Mouse (Mus musculus) gastrocnemius, postnatal 14 days (tissue): ENCODE measurements around the gene Ccdc138. TPM values are rescaled to one million over a fixed set of nuclear protein-coding genes. Genes with fewer than 3 reads are reported as not detected.
"Not testable (repeated sequence)": the region's sequence is repeated elsewhere in the genome, so short reads cannot be mapped to it uniquely, and the experiment has no call there.

Experiments used
- DNase-seq: peaks from one replicate; pipeline ENCODE4 v3.0.0; 2021; ENCODE audit warnings: mixed read lengths
- intact Hi-C: fragments of 180-260 bp; cut with DNase I; formaldehyde crosslinking; loops from one replicate; pipeline ENCODE4 v1.15.1; 2025; ENCODE audit warnings: low total_unique reads
- long read RNA-seq, 2 experiments: library from polyadenylated mRNA; stranded (forward); transcript quantifications; one replicate each; pipeline ENCODE4 v2.0.0; 2021
- total RNA-seq, 2 experiments: library from RNA; stranded (reverse); gene quantifications; 2 replicates each; pipeline ENCODE4 v1.2.3; 2021

Gene Ccdc138
- under 1 TPM; 0.35 to 0.74 TPM for total RNA-seq
- long read RNA-seq, experiment 1, partial matches to known transcripts, result 0 of 1 reads
- long read RNA-seq, experiment 1, other reads (novel, unspliced or antisense), result 1 of 1 reads
- long read RNA-seq, experiment 2, partial matches to known transcripts, result 0 of 1 reads
- long read RNA-seq, experiment 2, other reads (novel, unspliced or antisense), result 1 of 1 reads

DNA sequence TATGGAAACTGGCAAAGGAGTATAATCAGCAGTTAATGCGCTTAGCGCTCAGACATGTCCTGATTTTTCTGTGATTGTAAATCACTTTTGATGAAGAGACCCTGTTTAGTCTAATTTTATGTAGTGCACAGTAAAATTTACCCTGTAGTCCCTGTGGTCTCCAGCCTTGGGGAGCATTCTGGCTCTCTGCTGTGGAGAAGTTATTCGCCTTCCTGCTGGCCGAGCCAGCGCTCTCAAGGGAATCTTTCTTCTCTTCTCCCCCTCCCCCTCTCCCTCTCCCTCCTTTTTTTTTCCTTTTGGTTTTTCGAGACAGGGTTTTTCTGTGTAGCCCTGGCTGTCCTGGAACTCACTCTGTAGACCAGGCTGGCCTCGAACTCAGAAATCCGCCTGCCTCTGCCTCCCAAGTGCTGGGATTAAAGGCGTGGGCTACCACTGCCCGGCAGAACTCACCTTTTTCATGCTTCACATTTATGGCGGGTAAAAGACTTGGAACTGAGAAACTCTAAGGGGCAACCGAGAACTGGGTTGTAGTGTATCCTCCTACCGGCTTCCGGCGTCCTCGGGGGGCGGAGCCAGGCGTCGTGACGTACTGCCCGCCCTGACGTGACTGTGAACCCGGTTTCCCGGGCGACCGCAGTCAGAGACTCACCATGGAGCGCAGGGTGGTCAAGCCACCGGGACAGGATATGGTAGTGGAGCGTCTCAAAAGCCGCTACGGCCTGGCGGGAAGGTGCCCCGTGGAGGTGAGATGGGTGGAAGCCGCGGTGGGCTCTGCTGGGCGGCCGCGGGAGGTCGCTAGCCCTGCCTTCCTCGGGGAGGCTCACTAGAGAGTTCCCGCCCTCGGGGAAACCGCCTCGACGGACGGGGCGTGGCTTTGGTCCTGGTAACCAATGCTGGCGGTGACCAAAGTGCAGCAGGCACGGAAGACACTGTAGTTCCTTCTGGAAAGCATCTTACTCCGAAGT is at the start of gene Ccdc138:
Gene Ccdc138 (plus strand): TSS at position 629 of the 965 bp plus-strand sequence.
- DNase-seq, result peak; percentile 91
- intact Hi-C loops, result loop anchor here (10.0 kb wide), 1 partner anchor 203 kb away; no protein-coding TSS in a partner anchor

DNA sequence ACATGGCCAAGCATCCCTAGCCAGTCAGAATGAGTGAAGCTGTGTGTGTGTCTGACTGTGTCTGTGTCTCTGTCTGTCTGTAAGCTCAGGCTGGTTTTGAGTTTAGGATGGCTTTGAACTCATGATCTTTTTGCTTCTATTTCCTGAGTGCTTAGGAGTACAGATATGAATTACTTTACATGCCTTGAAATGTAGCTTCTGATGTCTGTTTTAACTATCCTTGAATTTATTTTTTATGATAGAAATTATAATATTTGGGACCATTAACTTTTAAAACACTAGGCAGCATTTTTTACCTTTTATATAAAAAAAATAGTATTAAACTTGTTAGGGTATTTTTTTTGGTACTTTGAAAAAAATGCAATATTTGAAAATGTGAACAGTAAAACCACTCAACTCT is 46.2 kb upstream of the Ccdc138 start:
- DNase-seq, result no peak
- intact Hi-C loops, result no loop called here

DNA sequence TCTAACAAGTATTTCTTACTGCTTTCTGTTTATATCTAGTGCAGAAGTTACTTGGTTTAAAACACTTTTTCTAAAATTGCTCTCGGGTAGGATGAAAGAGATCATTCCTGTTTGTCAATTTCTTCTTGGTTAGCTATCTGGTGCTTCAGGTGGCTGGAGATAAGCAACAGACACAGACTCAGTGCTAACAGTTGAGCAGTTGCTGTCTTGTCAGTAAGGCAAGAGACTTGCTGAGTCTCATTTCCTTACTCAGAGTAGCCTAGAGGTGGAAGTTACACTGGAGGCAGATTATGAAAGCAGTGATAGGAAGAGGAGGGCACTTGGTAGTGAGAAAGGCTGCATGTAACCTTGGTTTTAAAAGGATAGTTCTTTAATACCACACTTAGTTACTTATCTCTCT is 45.6 kb upstream of the Ccdc138 start:
- intact Hi-C loops, result no loop called here
- DNase-seq, result no peak

DNA sequence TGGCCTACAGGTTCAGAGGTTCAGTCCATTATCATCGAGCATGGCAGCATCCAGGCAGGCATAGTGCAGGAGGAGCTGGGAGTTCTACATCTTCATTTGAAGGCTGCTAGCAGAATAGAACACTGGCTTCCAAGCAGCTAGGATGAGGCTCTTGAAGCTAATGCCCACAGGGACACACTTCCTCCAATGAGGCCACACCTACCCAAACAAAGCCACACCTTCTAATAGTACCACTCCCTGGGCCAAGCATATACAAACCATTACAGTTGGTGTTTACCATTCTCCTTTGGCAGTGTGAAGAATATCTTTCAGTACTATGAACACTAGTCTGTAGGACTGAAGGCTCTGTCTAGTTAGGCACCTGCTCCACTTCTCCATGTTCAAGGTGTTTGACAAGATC is 37.9 kb upstream of the Ccdc138 start:
- intact Hi-C loops, result no loop called here
- no peak for DNase-seq

DNA sequence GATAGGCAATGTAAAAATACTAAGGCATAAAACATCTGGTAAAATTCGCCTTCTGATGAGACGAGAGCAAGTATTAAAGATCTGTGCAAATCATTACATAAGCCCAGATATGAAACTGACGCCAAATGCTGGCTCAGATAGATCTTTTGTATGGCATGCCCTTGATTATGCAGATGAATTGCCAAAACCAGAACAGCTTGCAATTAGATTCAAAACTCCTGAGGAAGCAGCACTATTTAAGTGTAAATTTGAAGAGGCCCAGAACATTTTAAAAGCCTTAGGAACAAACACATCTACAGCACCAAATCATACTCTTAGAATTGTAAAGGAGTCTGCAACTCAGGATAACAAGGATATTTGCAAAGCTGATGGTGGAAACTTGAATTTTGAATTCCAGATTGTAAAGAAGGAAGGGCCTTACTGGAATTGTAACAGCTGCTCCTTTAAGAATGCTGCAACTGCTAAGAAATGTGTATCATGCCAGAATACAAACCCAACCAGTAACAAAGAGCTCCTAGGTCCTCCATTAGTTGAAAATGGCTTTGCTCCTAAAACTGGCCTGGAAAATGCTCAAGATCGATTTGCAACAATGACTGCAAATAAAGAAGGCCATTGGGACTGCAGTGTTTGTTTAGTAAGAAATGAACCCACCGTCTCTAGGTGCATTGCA is 20.5 kb upstream of the Ccdc138 start:
- intact Hi-C loops, result no loop called here
- no peak for DNase-seq

DNA sequence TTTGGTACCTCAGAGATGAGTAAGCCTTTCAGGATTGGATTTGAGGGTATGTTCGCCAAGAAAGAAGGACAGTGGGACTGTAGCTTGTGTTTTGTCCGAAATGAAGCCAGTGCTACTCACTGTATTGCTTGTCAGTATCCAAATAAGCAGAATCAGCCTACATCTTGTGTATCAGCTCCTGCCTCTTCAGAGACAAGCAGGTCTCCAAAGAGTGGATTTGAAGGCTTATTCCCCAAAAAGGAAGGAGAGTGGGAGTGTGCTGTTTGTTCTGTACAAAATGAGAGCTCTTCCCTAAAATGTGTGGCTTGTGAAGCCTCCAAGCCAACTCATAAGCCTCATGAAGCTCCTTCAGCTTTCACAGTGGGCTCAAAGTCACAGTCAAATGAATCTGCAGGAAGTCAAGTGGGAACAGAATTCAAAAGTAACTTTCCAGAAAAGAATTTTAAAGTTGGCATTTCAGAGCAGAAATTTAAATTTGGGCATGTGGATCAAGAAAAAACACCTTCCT is 19.6 kb upstream of the Ccdc138 start:
- DNase-seq, result no peak
- intact Hi-C loops, result no loop called here

DNA sequence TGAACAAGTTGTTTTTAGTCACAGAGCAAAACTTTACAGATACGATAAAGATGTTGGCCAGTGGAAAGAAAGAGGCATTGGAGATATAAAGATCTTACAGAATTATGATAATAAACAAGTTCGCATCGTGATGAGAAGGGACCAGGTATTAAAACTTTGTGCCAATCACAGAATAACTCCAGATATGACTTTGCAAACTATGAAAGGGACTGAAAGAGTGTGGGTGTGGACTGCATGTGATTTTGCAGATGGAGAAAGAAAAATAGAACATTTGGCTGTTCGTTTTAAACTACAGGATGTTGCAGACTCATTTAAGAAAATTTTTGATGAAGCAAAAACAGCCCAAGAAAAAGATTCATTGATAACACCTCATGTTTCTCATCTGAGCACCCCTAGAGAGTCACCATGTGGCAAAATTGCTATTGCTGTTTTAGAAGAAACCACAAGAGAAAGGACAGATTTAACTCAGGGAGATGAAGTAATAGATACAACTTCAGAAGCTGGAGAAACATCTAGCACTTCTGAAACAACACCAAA is 17.7 kb upstream of the Ccdc138 start:
- no peak for DNase-seq
- intact Hi-C loops, result no loop called here

DNA sequence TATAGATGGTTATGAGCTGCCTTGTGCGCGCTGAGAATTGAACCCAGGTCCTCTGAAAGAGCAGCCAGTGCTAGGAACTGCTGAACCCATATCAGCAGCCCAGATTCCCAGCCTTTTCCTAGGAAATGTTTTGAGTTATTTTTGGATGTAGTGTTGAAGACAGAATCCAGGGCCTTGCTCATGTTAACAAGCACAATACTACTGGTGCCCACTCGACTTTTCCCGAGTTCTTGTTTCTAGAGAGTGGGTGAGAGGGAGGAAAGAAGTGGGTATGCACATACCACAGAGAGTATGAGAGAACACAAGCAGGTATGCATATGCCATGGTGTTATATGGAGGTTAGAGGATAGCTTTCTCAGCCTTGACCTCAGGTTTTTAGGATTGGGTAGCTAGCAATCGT is 6.7 kb upstream of the Ccdc138 start:
- intact Hi-C loops, result loop anchor here (10.0 kb wide), 1 partner anchor 196 kb away; no protein-coding TSS in a partner anchor
- DNase-seq, result no peak

DNA sequence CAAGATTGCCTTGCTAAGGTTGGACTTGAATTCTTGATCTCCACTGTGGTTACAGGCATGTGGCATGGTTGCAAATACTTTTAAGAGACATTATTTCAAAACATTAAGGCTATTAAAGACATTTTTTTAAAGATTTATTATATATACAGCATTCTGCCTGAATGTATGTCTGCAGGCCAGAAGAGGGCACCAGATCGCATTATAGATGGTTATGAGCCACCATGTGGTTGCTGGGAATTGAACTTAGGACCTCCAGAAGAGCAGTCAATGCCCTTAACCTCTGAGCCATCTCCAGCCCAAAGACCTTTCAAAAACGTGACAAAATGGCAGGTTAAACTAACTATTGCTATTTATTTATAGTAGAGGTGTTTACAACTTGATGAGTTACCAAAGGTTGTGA is 2.1 kb upstream of the Ccdc138 start:
- intact Hi-C loops, result loop anchor here (10.0 kb wide), 1 partner anchor 201 kb away; no protein-coding TSS in a partner anchor

DNA sequence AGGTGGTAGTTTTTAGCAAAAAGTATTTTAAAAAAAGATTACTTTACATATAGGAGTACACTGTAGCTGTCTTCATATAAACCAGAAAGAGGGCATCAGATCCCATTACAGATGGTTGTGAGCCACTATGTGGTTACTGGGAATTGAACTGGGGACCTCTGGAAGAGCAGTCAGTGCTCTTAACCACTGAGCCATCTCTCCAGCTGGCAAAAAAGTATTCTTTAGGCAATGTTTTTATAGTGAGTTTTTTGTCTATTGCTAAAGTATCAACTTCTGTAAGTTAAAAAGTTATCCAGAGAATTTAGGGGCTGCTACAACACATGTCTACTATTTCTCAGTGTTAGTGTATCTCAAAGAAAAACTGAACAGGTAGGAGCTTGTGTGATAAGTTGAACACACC is 1.0 kb upstream of the Ccdc138 start:
- DNase-seq, result no peak
- intact Hi-C loops, result loop anchor here (10.0 kb wide), 1 partner anchor 202 kb away; no protein-coding TSS in a partner anchor

More for the DNA sequence above, 2.1 kb upstream of the Ccdc138 start:
- no peak for DNase-seq

DNA sequence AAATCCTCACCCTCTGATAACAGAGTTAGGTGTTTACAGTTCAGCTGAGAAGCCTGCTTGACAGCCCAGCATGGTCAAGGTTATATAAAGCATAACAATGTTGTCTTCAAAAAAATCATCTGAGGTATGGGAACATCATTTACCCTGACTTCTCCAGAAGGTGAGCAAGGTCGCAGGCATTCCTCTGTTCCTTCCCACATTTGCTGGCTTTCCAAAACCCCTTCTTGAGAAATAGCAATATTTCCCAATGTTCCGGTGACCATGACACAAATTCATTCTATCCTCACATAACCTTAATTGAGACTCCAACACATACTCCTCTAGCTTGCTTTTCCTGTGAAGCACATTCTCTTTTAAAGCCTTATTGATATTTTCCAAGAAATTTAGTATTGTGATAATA is 768 bp downstream of the Ccdc138 start:
- intact Hi-C loops, result loop anchor here (10.0 kb wide), 1 partner anchor 204 kb away; no protein-coding TSS in a partner anchor
- DNase-seq, result no peak

DNA sequence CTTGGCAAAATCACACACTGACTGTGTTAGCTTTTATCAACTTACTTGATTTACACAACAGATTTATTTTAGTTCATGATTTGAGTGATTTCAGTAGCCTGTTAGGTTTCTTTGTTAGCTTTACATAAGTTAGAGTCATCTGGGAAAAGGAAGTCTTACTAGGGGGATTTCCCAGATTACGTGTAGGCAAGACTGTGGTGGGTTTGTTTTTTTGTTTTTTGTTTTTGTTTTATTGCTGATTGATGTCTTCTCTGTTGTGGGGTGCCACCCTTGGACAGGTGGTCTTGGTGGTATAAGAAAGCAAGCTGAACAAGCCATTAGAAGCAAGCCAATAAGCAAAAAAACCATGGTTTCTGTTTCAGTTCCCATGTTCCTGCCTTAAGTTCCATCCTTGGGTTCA is 31.6 kb downstream of the Ccdc138 start:
- DNase-seq, result no peak
- intact Hi-C loops, result no loop called here

DNA sequence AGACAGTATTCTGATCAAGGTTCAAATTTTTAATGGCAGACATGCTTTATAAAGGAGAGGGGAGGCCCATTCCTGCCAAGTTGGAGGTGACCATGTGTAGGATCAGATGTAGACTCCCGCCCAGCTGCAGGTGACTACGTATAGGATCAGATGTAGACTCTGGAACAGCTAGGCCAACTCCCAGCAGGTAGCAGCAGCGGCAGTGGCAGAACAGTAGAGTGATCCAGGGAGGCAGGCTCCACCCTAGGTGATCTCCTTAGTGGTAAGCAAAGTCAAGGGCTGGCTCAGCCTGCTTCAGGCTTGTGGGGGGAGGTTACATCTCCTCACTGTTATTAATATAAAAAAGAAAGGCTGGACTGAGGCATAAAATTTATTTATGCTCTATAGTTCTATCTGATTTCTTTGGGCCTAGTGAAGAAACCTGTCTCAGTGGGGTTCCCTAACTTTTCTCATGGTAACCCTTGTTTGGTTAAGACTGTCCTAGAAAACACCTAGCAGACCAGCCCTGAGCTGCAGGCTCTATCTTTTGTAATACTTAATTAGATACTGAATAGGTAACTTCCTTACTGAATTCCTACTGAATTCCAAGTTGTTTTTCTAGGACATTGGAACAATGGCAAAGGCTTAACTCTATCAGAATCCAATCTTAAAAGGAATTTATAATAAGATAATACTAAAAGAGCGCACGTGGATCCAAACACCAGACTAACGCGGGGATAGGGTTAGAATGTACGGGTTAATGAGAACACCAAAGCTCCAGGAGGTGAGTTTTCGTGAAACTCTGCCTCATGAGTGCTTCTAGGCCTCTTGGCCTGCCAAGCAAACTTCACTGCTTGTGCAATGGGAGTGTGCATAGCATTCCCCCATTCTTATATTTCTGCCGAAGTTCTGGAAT is 33.4 kb downstream of the Ccdc138 start:
- DNase-seq, result no peak
- intact Hi-C loops, result no loop called here

DNA sequence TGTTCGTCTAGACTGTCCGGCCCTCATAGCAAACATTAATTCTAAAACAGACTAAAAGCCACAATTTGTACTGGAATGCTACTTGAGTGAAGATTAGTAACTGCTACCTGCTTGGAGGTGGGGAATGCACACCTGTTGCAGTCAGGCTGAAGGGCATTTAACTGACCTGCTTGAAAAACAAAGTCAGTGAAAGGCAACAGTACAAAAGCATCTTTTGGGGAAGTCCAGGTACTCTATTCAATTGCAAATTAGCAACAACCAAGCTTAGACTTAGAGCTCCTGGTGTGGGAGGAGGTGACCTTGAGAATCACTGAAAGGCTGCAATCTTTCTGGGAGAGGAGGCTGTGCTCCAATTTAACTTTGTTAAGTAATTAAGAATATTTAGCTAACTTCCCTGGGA is 34.4 kb downstream of the Ccdc138 start:
- DNase-seq, result no peak
- intact Hi-C loops, result no loop called here

DNA sequence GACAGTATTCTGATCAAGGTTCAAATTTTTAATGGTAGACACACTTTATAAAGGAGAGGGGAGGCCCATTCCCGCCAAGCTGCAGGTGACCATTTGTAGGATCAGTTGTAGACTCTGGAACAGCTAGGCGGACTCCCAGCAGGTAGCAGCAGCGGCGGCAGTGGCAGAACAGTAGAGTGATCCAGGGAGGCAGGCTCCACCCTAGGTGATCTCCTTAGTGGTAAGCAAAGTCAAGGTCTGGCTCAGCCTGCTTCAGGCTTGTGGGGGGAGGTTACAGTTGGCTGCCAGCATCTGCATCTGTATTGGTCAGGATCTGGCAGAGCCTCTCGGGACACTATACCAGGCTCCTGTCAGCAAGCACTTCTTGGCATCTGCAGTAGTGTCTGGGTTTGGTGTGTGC is 38.5 kb downstream of the Ccdc138 start:
- intact Hi-C loops, DNase-seq: not testable (repeated sequence)

DNA sequence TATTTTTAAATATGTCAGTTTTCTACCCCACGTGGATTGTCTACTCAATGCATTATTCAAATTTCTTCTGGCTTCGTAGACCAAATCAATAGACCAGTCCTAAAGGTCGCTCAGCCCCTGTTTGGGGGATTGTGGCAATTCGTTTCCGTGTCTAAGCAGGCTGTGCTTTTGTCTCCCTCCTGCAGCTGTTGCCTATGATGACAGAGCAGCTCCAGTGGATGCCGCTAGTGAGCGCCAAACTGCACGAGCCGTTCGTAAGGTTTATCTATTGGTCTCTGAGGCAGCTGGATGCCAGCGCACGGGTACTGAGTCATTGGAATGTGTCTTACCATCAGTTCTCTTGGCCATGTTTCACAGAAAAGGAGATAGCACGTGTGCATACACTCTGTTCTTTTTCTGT is 42.9 kb downstream of the Ccdc138 start:
- intact Hi-C loops, result no loop called here
- DNase-seq, result no peak

DNA sequence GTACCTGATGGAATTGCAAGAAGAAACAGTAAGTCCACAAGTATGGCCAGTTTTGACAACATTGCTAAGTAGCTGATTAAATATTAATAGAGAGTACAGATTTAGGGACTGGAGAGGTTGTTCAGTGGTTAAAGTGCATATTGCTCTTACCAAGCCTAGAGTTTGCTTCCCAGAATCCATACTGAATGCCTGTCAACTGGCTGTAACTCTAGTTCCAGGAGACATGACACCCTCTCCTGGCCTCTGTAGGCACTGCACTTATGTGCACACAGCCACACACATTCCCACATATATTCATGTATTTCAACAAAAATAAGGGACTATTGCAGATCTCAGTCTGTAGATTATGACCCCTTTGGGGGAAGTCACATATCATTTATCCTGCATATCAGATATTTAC is 51.0 kb downstream of the Ccdc138 start:
- no peak for DNase-seq
- intact Hi-C loops, result no loop called here

DNA sequence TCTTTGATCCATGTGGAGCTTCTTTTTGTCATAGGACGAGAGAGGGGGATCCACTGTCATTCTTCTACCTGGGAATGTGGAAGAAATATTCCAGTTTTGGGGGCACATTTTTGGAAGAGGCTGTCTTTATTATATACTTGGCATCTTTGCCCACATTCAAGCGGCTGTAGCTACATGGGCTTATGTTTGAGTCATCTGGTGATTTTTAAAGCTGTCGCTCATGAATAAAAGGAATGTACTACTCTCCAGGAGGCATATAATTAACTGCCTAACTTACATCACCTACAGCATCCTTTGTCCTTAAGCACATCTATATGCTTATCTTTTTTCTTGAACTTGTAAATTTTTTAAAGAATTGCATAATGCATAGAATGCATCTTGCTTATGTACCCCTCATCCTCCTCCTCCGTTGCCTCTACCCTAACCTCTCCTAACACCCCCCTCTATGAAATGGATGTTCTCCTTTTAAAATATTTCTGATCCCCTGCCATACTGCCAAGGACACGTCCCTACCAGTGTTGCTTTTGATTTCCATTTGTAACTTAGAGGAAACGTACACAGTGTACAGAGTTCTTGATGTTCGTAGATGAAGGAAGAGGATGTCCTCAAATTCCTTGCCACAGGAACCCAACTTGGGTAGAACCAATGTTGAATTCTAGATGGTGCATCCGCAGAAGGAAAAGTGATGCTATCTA is 57.1 kb downstream of the Ccdc138 start:
- intact Hi-C loops, result no loop called here
- DNase-seq, result no peak
